Mouse (Mus musculus): ENCODE measurements around the gene Dusp28. TPM values are rescaled to one million over a fixed set of nuclear protein-coding genes. Genes with fewer than 3 reads are reported as not detected.

The Dusp28 gene
- polyA plus RNA-seq, 2 experiments = 8.0 to 10.6 TPM

- Histone ChIP-seq H3K9ac (ENCODE audit: low read depth, low read length, severe bottlenecking) (no peak overlapping the region), H3K4me2 (replicated peaks; ENCODE audit: low read depth, low read length, severe bottlenecking) (no peak overlapping the region), H3K4me3 (replicated peaks; ENCODE audit: low read length) (no peak overlapping the region), H3K27me3 (ENCODE audit: control insufficient read depth, insufficient read depth, low read length) (no peaks in the 10 kb centered on the region), H3K27ac (replicated peaks; ENCODE audit: low read depth, low read length) (no peak overlapping the region), H3K9me3 (ENCODE audit: control insufficient read depth, low read length) (no peaks in the 10 kb centered on the region), H3K4me1 (ENCODE audit: control insufficient read depth, insufficient read depth, low read length) (no peaks in the 10 kb centered on the region), H3K36me3 (ENCODE audit: control insufficient read depth, insufficient read depth, low read length) (peaks cover 61% of the 10 kb centered on the region)
- no peak for ATAC-seq (ENCODE audit: low FRiP score, low read depth)
- no peak for DNase-seq (ENCODE audit: low spot score)
- no peak for TF ChIP-seq POLR2A (IDR thresholded peaks at IDR 0.05; ENCODE audit: borderline replicate concordance, extremely low read depth, insufficient read depth, insufficient read length)
- WGBS = 81% methylated on average over 12 of the region's 12 CpGs
Measured at GRCm38 (mm10) chr1:92919775-92920174, 13.0 kb downstream of the Dusp28 start.

GRCm38 (mm10) chr1:92920474-92921200 is 13.9 kb downstream of the Dusp28 start:
- no peaks in the 10 kb centered on the region for H3K9me3 ChIP-seq (ENCODE audit: control insufficient read depth, low read length)
- H3K27ac ChIP-seq (replicated peaks; ENCODE audit: low read depth, low read length) = no peak overlapping the region
- no peak overlapping the region for H3K4me2 ChIP-seq (replicated peaks; ENCODE audit: low read depth, low read length, severe bottlenecking)
- H3K4me1 ChIP-seq (ENCODE audit: control insufficient read depth, insufficient read depth, low read length) = no peaks in the 10 kb centered on the region
- DNase-seq (ENCODE audit: low spot score) (no peak), ATAC-seq (ENCODE audit: low FRiP score, low read depth) (no peak; the same call in 1 of the 2 replicates)
- WGBS = 89% methylated on average over 7 of the region's 7 CpGs
- TF ChIP-seq POLR2A (IDR thresholded peaks at IDR 0.05; ENCODE audit: borderline replicate concordance, extremely low read depth, insufficient read depth, insufficient read length) = no peak
- H3K4me3 ChIP-seq (replicated peaks; ENCODE audit: low read length) = no peak overlapping the region
- no peaks in the 10 kb centered on the region for H3K27me3 ChIP-seq (ENCODE audit: control insufficient read depth, insufficient read depth, low read length)
- H3K9ac ChIP-seq (ENCODE audit: low read depth, low read length, severe bottlenecking) = no peak overlapping the region
- peaks cover 52% of the 10 kb centered on the region for H3K36me3 ChIP-seq (ENCODE audit: control insufficient read depth, insufficient read depth, low read length)

- TF ChIP-seq POLR2A (IDR thresholded peaks at IDR 0.05; ENCODE audit: borderline replicate concordance, extremely low read depth, insufficient read depth, insufficient read length) = no peak
- H3K27ac ChIP-seq (replicated peaks; ENCODE audit: low read depth, low read length) = no peak overlapping the region
- peaks cover 44% of the 10 kb centered on the region for H3K36me3 ChIP-seq (ENCODE audit: control insufficient read depth, insufficient read depth, low read length)
- H3K9ac ChIP-seq (ENCODE audit: low read depth, low read length, severe bottlenecking) = no peak overlapping the region
- H3K4me2 ChIP-seq (replicated peaks; ENCODE audit: low read depth, low read length, severe bottlenecking) = no peak overlapping the region
- no peaks in the 10 kb centered on the region for H3K9me3 ChIP-seq (ENCODE audit: control insufficient read depth, low read length)
- no peaks in the 10 kb centered on the region for H3K4me1 ChIP-seq (ENCODE audit: control insufficient read depth, insufficient read depth, low read length)
- H3K4me3 ChIP-seq (replicated peaks; ENCODE audit: low read length) = no peak overlapping the region
- 79% methylated on average over 4 of the region's 4 CpGs for WGBS
- no peak; the same call in 1 of the 2 replicates for ATAC-seq (ENCODE audit: low FRiP score, low read depth)
- H3K27me3 ChIP-seq (ENCODE audit: control insufficient read depth, insufficient read depth, low read length) = no peaks in the 10 kb centered on the region
- no peak for DNase-seq (ENCODE audit: low spot score)
Measured at GRCm38 (mm10) chr1:92921496-92921895, 14.7 kb downstream of the Dusp28 start.

- no peak overlapping the region for H3K9ac ChIP-seq (ENCODE audit: low read depth, low read length, severe bottlenecking)
- H3K36me3 ChIP-seq (ENCODE audit: control insufficient read depth, insufficient read depth, low read length) = no peaks in the 10 kb centered on the region
- no peak for DNase-seq (ENCODE audit: low spot score)
- H3K27ac ChIP-seq (replicated peaks; ENCODE audit: low read depth, low read length) = no peak overlapping the region
- peaks cover 7% of the 10 kb centered on the region; the same call in 1 of the 2 replicates for H3K9me3 ChIP-seq (ENCODE audit: control insufficient read depth, low read length)
- no peak overlapping the region for H3K4me2 ChIP-seq (replicated peaks; ENCODE audit: low read depth, low read length, severe bottlenecking)
- TF ChIP-seq POLR2A (IDR thresholded peaks at IDR 0.05; ENCODE audit: borderline replicate concordance, extremely low read depth, insufficient read depth, insufficient read length) = no peak
- H3K4me3 ChIP-seq (replicated peaks; ENCODE audit: low read length) = no peak overlapping the region
- peaks cover 7% of the 10 kb centered on the region for H3K4me1 ChIP-seq (ENCODE audit: control insufficient read depth, insufficient read depth, low read length)
- no peaks in the 10 kb centered on the region for H3K27me3 ChIP-seq (ENCODE audit: control insufficient read depth, insufficient read depth, low read length)
- no peak for ATAC-seq (ENCODE audit: low FRiP score, low read depth)
- 17% methylated on average over 1 of the region's 1 CpGs for WGBS
Measured at GRCm38 (mm10) chr1:92930171-92930706, 23.5 kb downstream of the Dusp28 start.

- Histone ChIP-seq H3K4me2 (replicated peaks; ENCODE audit: low read depth, low read length, severe bottlenecking) (peak overlapping the region; percentile 92), H3K27ac (replicated peaks; ENCODE audit: low read depth, low read length) (peak overlapping the region; percentile 96), H3K27me3 (ENCODE audit: control insufficient read depth, insufficient read depth, low read length) (no peaks in the 10 kb centered on the region), H3K9ac (ENCODE audit: low read depth, low read length, severe bottlenecking) (peak overlapping the region; percentile 70), H3K36me3 (ENCODE audit: control insufficient read depth, insufficient read depth, low read length) (peaks cover 11% of the 10 kb centered on the region), H3K4me1 (ENCODE audit: control insufficient read depth, insufficient read depth, low read length) (peaks cover 13% of the 10 kb centered on the region), H3K9me3 (ENCODE audit: control insufficient read depth, low read length) (peaks cover 7% of the 10 kb centered on the region; the same call in 1 of the 2 replicates), H3K4me3 (replicated peaks; ENCODE audit: low read length) (peak overlapping the region; percentile 83)
- TF ChIP-seq POLR2A (IDR thresholded peaks at IDR 0.05; ENCODE audit: borderline replicate concordance, extremely low read depth, insufficient read depth, insufficient read length) = no peak
- DNase-seq (ENCODE audit: low spot score) = no peak
- no peak for ATAC-seq (ENCODE audit: low FRiP score, low read depth)
- 76% methylated on average over 4 of the region's 4 CpGs for WGBS
Measured at GRCm38 (mm10) chr1:92933611-92934010, 26.8 kb downstream of the Dusp28 start.
